Mouse (Mus musculus) CH12.LX (cell line): ENCODE results near the gene Pkmyt1. TPM values are rescaled to one million over a fixed set of nuclear protein-coding genes. Genes with fewer than 3 reads are reported as not detected.

Experiments
- DNase-seq: peaks from one replicate; pipeline ENCODE4 v3.0.0-alpha.2; 2013; ENCODE audit errors: extremely low read depth
- H3K27ac ChIP-seq: 2 replicates; pipeline ENCODE4 v1.5.1; 2012; ENCODE audit warnings: low read depth, mild to moderate bottlenecking, control low read depth, moderate library complexity; ENCODE audit not compliant: insufficient read depth
- H3K27me3 ChIP-seq: replicated peaks from 2 replicates; pipeline ENCODE3; 2012; ENCODE audit warnings: inconsistent platforms
- H3K36me3 ChIP-seq, 2 experiments: replicated peaks in 1 of 2; 2 replicates each; pipeline versions ENCODE3 to v1.6.1; 2012; ENCODE audit warnings: inconsistent platforms in 1 of 2, low read length in 1 of 2, mild to moderate bottlenecking in 1 of 2, mixed read lengths in 1 of 2, moderate library complexity in 1 of 2; ENCODE audit not compliant: control insufficient read depth in 1 of 2, insufficient read depth in 1 of 2
- H3K4me1 ChIP-seq, 2 experiments: 2 replicates each; pipeline ENCODE4 v1.6.1; 2012; ENCODE audit warnings: inconsistent platforms in 1 of 2, moderate library complexity in 1 of 2; ENCODE audit not compliant: insufficient read depth in 2 of 2, control insufficient read depth in 1 of 2
- H3K4me2 ChIP-seq: 2 replicates; pipeline ENCODE4 v1.6.1; 2012; ENCODE audit warnings: low read depth, mild to moderate bottlenecking, control low read depth; ENCODE audit not compliant: poor library complexity, insufficient read depth, severe bottlenecking
- H3K4me3 ChIP-seq, 3 experiments: fragments of 150-350 bp in 1 of 3; sonication (generic) in 1 of 3; replicated peaks in 1 of 3; 2 replicates each; pipeline versions ENCODE3 to v1.5.1; 2011 to 2012; ENCODE audit warnings: low read depth in 2 of 3, low read length in 2 of 3, mild to moderate bottlenecking in 2 of 3, moderate library complexity in 2 of 3, control low read depth in 1 of 3, improper control_type of control experiment in 1 of 3, inconsistent platforms in 1 of 3, mixed read lengths in 1 of 3; ENCODE audit not compliant: poor library complexity in 1 of 3
- H3K79me2 ChIP-seq: replicated peaks from 2 replicates; pipeline ENCODE4 v1.6.1; 2012; ENCODE audit warnings: mild to moderate bottlenecking, moderate library complexity; ENCODE audit not compliant: control insufficient read depth, poor library complexity, insufficient read depth, severe bottlenecking; ENCODE audit errors: extremely low read depth
- H3K9ac ChIP-seq: 2 replicates; pipeline ENCODE4 v1.6.1; 2012; ENCODE audit warnings: low read depth, mild to moderate bottlenecking, control low read depth, moderate library complexity; ENCODE audit not compliant: insufficient read depth
- H3K9me3 ChIP-seq: replicated peaks from 2 replicates; pipeline ENCODE3; 2012; ENCODE audit warnings: low read length, inconsistent platforms, mixed read lengths
- BHLHE40 ChIP-seq: IDR thresholded peaks from 2 replicates; pipeline ENCODE4 v1.6.1; 2011; ENCODE audit warnings: mild to moderate bottlenecking, low read depth, low read length, improper control_type of control experiment
- CTCF ChIP-seq, 2 experiments: IDR thresholded peaks in 1 of 2; conservative IDR thresholded peaks in 1 of 2; 2 replicates each; pipeline ENCODE4 v1.5.1; 2011 to 2012; ENCODE audit warnings: low read depth in 2 of 2, low read length in 2 of 2, improper control_type of control experiment in 1 of 2, inconsistent platforms in 1 of 2, mild to moderate bottlenecking in 1 of 2, moderate library complexity in 1 of 2
- E2F4 ChIP-seq: IDR thresholded peaks from 2 replicates; pipeline ENCODE4 v1.6.1; 2011; ENCODE audit warnings: low read depth, low read length, improper control_type of control experiment; ENCODE audit not compliant: insufficient replicate concordance
- ELF1 ChIP-seq: IDR thresholded peaks from 2 replicates; pipeline ENCODE4 v1.6.1; 2014; ENCODE audit warnings: low read depth, mild to moderate bottlenecking, inconsistent platforms, low read length, improper control_type of control experiment
- GABPA ChIP-seq: IDR thresholded peaks from 2 replicates; pipeline ENCODE4 v1.6.1; 2012; ENCODE audit warnings: low read depth, low read length, improper control_type of control experiment, inconsistent platforms; ENCODE audit not compliant: insufficient replicate concordance
- HCFC1 ChIP-seq: IDR thresholded peaks from 2 replicates; pipeline ENCODE4 v1.6.1; 2012; ENCODE audit warnings: low read depth, mild to moderate bottlenecking, inconsistent platforms, low read length, improper control_type of control experiment
- MAX ChIP-seq: IDR thresholded peaks from 2 replicates; pipeline ENCODE4 v1.6.1; 2011; ENCODE audit warnings: low read length, improper control_type of control experiment
- MEF2A ChIP-seq: IDR thresholded peaks from 2 replicates; pipeline ENCODE4 v1.6.1; 2014; ENCODE audit warnings: low read depth, mild to moderate bottlenecking, inconsistent platforms, low read length, improper control_type of control experiment, borderline replicate concordance
- MXI1 ChIP-seq: IDR thresholded peaks from 2 replicates; pipeline ENCODE4 v1.6.1; 2011; ENCODE audit warnings: mild to moderate bottlenecking, low read depth, low read length, improper control_type of control experiment
- MYC ChIP-seq: IDR thresholded peaks from 2 replicates; pipeline ENCODE4 v1.6.1; 2011; ENCODE audit warnings: low read depth, mild to moderate bottlenecking, improper control_type of control experiment, low read length
- NELFE ChIP-seq: IDR thresholded peaks from 2 replicates; pipeline ENCODE4 v1.6.1; 2011; ENCODE audit warnings: low read depth, low read length, improper control_type of control experiment
- NRF1 ChIP-seq: IDR thresholded peaks from 2 replicates; pipeline ENCODE4 v1.6.1; 2014; ENCODE audit warnings: low read depth, mild to moderate bottlenecking, inconsistent platforms, low read length, improper control_type of control experiment, moderate library complexity
- POLR2A ChIP-seq: IDR thresholded peaks from 2 replicates; pipeline ENCODE4 v1.6.1; 2011; ENCODE audit warnings: low read depth, mild to moderate bottlenecking, improper control_type of control experiment, low read length
- SIN3A ChIP-seq: IDR thresholded peaks from 2 replicates; pipeline ENCODE4 v1.6.1; 2012; ENCODE audit warnings: low read length, improper control_type of control experiment, inconsistent platforms
- TBP ChIP-seq: conservative IDR thresholded peaks from 2 replicates; pipeline ENCODE4 v1.6.1; 2011; ENCODE audit warnings: low read depth, low read length, improper control_type of control experiment
- TCF12 ChIP-seq: IDR thresholded peaks from 2 replicates; pipeline ENCODE4 v1.6.1; 2014; ENCODE audit warnings: low read depth, mild to moderate bottlenecking, inconsistent platforms, low read length, improper control_type of control experiment
- ZMIZ1 ChIP-seq: IDR thresholded peaks from 2 replicates; pipeline ENCODE4 v1.6.1; 2012; ENCODE audit warnings: low read depth, mild to moderate bottlenecking, inconsistent platforms, low read length, improper control_type of control experiment
- ZNF384 ChIP-seq: IDR thresholded peaks from 2 replicates; pipeline ENCODE4 v1.6.1; 2012; ENCODE audit warnings: low read depth, low read length, improper control_type of control experiment, inconsistent platforms
- dilution Hi-C: fragments of 300-500 bp; cut with MboI; formaldehyde crosslinking; loops from 2 replicates; pipeline ENCODE4 v1.14.3; 2020; ENCODE audit warnings: low sequenced_read_pairs; ENCODE audit not compliant: extremely low pct_unique_long_range_greater_than_20kb, extremely low pct_ligation_motif_present
- in situ Hi-C: fragments of 300-500 bp; cut with MboI; formaldehyde crosslinking; loops from 3 replicates; pipeline ENCODE4 v1.14.3; 2019; ENCODE audit warnings: low sequenced_read_pairs, low pct_ligation_motif_present, low pct_unique_long_range_greater_than_20kb, mixed read lengths
- polyA plus RNA-seq: library from polyadenylated mRNA; unstranded; fragments of >175 nt; gene quantifications from 2 replicates; pipeline ENCODE4 v1.2.1, GENCODE M21; 2012; ENCODE audit warnings: low read depth; ENCODE audit not compliant: insufficient read length
- total RNA-seq, 2 experiments: library from RNA; depleted of rRNA; stranded (reverse); fragments of 300-350 nt in 1 of 2; fragments of >200 nt in 1 of 2; gene quantifications; 2 replicates each; pipeline ENCODE4 v1.2.3; 2012 to 2014

Pkmyt1 gene
- total RNA-seq (2012; rRNA removed): 21.4 and 25.4 TPM in 2 replicates
- 11.4 and 12.6 TPM in 2 replicates for total RNA-seq (2014; rRNA removed)
- 30.7 and 37.0 TPM in 2 replicates for polyA plus RNA-seq

GRCm38 (mm10) chr17:23725999-23726757, at the start of gene Pkmyt1:
Pkmyt1 (plus strand) TSS chr17:23726336.
- Histone ChIP-seq H3K9me3 (no peaks in the 10 kb centered on the region), H3K4me1 (peaks cover 4 to 28% of the 10 kb centered on the region in 2 experiments), H3K36me3 (peaks cover 0 to 3% of the 10 kb centered on the region in 2 experiments), H3K4me2 (peak within 1 kb of the TSS; percentile 73), H3K79me2 (no peaks in the 10 kb centered on the region; the same call in 1 of the 2 replicates), H3K27me3 (peaks cover 12% of the 10 kb centered on the region), H3K4me3 (peak within 1 kb of the TSS; percentile 61 to 90 (median 84)), H3K27ac (peak within 1 kb of the TSS; percentile 43), H3K9ac (peak within 1 kb of the TSS; percentile 75)
- in situ Hi-C loops: loop anchor here (10.0 kb wide), 1 partner anchor 51 kb away; the partner anchor contains the start of genes Cldn6, Hcfc1r1, Thoc6 and Tnfrsf12a
- DNase-seq: peak; percentile 94
- dilution Hi-C loops: no loop called here
- TF ChIP-seq E2F4 (peak; percentile 87; the same call in 1 of the 2 replicates), ZNF384 (no peak), ELF1 (peak; percentile 40), GABPA (no peak), NRF1 (peak; percentile 95), ZMIZ1 (no peak; the same call in 1 of the 2 replicates), MEF2A (no peak; the same call in 1 of the 2 replicates), BHLHE40 (no peak), MXI1 (peak; percentile 21; the same call in 1 of the 2 replicates), POLR2A (peak; percentile 90), MAX (peak; percentile 42; the same call in 1 of the 2 replicates), TBP (peak; percentile 81; the same call in 1 of the 2 replicates), TCF12 (peak; percentile 48; the same call in 1 of the 2 replicates), CTCF (conservative IDR thresholded peaks at IDR 0.05 in 1 of 2, IDR thresholded peaks at IDR 0.05 in 1 of 2; ENCODE audit: low read depth in 2 of 2, low read length in 2 of 2) (no peak), HCFC1 (peak; percentile 62; the same call in 1 of the 2 replicates), NELFE (peak; percentile 87), MYC (0 out of 2 replicates have a peak, but pooled peaks have one; percentile 36), SIN3A (peak; percentile 65)
- TF ChIP-seq, all 38 proteins: peak for 12
